Mouse (Mus musculus): ENCODE results near the gene Nr1i2.

DNA sequence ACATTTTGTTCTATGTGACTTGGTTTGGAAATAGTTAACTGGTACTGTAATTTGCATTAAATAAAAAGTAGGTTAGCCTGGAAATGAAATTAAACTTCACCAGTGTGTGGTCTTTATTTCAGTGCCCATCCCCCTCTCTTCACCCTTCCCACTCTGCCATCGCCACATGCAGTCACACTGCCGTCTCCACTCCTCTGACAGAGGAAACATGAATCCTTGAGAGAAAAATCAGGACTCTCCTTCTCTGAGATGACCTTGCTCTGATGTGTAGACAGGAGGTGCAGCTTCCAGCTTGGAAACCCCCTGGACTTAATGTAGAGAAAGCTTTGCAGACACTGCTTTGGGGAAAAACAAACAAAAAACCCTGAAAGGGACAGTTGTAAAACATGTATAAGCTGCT lies 49.2 kb downstream of the Nr1i2 start:
- TF ChIP-seq EP300 (IDR thresholded peaks at IDR 0.05; ENCODE audit: low read depth) (no peak), CTCF (IDR thresholded peaks at IDR 0.05; ENCODE audit: low read depth) (no peak)

All from liver, embryonic 14.5 days (tissue).